Mouse (Mus musculus): ENCODE results near the gene Ccpg1os. TPM values are rescaled to one million over a fixed set of nuclear protein-coding genes. Genes with fewer than 3 reads are reported as not detected.

Ccpg1os gene
- polyA plus RNA-seq, 1 experiment from 2014 or later = 14.9 TPM

DNA sequence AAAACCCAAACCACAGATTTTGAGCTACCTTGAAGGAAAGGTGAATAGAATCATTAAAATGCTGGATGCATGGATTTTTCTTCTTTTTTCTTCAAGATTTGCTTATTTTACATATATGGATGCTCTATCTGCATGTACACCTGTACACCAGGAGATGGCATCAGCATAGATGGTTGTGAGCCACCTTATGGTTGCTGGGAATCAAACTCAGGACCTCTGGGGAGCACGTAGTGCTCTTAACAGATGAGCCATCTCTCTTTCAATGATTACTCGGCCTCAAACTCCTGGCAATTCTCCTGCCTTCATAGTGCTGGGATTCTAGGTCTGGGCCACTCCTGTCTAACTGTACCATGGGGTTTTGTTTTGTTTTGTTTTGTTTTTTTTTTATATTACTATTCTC, 2.1 kb downstream of the Ccpg1os start:
- 51% methylated on average over 2 of the region's 2 CpGs for WGBS
- H3K9ac ChIP-seq = no peak overlapping the region
- no peaks in the 10 kb centered on the region for H3K27me3 ChIP-seq (replicated peaks)
- H3K4me3 ChIP-seq = no peak overlapping the region
- no peak overlapping the region for H3K27ac ChIP-seq (ENCODE audit: poor library complexity, severe bottlenecking)
- no peak overlapping the region for H3K4me2 ChIP-seq
- H3K36me3 ChIP-seq = no peaks in the 10 kb centered on the region
- no peaks in the 10 kb centered on the region for H3K9me3 ChIP-seq (replicated peaks)
- no peak for ATAC-seq (ENCODE audit: insufficient number of reproducible peaks, low FRiP score)
- H3K4me1 ChIP-seq (replicated peaks) = peaks cover 6% of the 10 kb centered on the region

DNA sequence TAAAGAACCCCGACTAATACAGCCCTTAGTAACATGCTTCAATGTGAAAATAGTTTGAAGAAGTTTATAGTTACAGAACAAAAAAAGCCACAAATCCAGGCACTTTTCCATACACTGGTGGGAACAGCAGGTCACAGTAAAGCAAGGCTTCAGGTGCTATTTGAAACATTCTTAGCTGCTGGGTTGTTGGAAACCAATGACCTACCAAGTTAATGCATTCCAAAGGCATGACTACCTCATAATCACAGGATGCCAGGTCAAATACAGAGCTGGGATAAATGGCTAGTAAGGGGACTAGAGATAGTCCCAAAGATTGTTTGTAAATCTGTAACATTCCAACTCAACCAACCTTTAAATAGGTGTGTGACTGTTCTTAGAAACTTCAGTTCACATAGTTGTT, 9.9 kb downstream of the Ccpg1os start:
- Histone ChIP-seq H3K4me1 (replicated peaks) (no peaks in the 10 kb centered on the region), H3K9me3 (replicated peaks) (no peaks in the 10 kb centered on the region), H3K36me3 (no peaks in the 10 kb centered on the region), H3K4me2 (no peak overlapping the region), H3K27ac (ENCODE audit: poor library complexity, severe bottlenecking) (no peak overlapping the region), H3K27me3 (replicated peaks) (no peaks in the 10 kb centered on the region), H3K4me3 (no peak overlapping the region), H3K9ac (no peak overlapping the region)
- no peak for ATAC-seq (ENCODE audit: insufficient number of reproducible peaks, low FRiP score)
- WGBS = 79% methylated on average over 1 of the region's 1 CpGs

DNA sequence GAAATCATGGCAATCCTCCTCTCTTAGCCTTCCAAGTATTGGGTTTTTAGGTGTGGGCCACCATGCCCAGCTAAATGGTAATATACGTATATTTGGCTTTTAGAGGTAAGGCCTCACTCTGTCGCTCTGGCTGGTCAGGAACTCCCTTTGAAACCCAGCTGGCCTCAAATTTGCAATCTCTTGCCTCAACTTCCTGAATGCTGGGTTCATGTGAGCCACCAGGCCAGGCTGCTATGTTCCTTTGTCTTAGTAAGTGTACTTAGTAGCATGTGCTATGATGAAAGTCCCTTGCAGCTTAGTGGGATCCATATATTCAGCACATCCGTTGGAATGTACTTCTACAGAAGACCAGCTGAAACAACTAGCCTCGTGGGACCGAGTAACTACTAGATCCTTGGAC, 10.4 kb downstream of the Ccpg1os start:
- H3K36me3 ChIP-seq = no peaks in the 10 kb centered on the region
- H3K4me1 ChIP-seq (replicated peaks) = no peaks in the 10 kb centered on the region
- H3K4me3 ChIP-seq = no peak overlapping the region
- 86% methylated on average over 5 of the region's 5 CpGs for WGBS
- no peaks in the 10 kb centered on the region for H3K9me3 ChIP-seq (replicated peaks)
- H3K9ac ChIP-seq = no peak overlapping the region
- no peaks in the 10 kb centered on the region for H3K27me3 ChIP-seq (replicated peaks)
- no peak overlapping the region for H3K27ac ChIP-seq (ENCODE audit: poor library complexity, severe bottlenecking)
- ATAC-seq (ENCODE audit: insufficient number of reproducible peaks, low FRiP score) = no peak
- H3K4me2 ChIP-seq = no peak overlapping the region

DNA sequence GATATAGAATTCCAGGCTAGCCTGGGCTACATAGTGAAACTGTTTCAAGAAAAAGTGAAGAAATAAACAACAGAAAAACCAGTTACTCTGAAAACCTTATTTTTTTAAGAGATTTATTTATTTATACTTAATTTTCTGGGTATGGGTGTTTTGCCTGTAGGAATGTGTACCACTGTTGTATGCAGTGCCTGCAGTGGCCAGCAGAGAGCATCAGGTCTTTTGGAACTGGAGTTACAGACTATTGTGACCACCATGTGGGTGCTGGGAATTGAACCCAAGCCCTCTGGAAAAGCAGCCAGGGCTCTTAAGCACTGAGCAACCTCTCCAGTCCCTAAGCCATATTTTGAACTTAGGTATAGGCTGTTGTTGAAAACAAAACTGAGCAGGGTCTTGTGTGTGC, 12.2 kb downstream of the Ccpg1os start:
- Histone ChIP-seq H3K9ac (no peak overlapping the region), H3K4me3 (no peak overlapping the region), H3K27ac (ENCODE audit: poor library complexity, severe bottlenecking) (no peak overlapping the region), H3K9me3 (replicated peaks) (no peaks in the 10 kb centered on the region), H3K36me3 (no peaks in the 10 kb centered on the region), H3K4me2 (no peak overlapping the region), H3K4me1 (replicated peaks) (no peaks in the 10 kb centered on the region), H3K27me3 (replicated peaks) (no peaks in the 10 kb centered on the region)
- ATAC-seq (ENCODE audit: insufficient number of reproducible peaks, low FRiP score) = no peak

DNA sequence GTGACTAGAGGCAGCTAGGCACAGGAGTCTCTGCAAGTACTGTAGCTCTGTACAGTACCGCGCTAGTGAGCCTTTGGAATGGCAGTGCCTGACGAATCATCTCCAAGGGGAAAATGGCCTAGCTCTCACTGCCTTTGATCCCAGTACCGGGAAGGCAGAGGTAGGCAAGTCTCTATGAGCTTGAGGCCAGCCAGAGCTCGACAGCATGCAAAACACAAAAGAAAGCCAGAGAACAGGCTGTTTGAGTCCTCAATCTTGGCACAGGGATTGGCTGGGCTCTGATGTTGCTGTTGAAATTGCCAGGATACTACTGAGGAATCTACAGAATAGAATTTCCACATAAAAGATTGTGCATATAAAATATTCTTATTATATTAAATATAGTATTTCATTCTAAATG, 12.7 kb downstream of the Ccpg1os start:
- Histone ChIP-seq H3K27me3 (replicated peaks) (no peaks in the 10 kb centered on the region), H3K9ac (no peak overlapping the region), H3K36me3 (no peaks in the 10 kb centered on the region), H3K4me2 (no peak overlapping the region), H3K9me3 (replicated peaks) (no peaks in the 10 kb centered on the region), H3K4me3 (no peak overlapping the region), H3K27ac (ENCODE audit: poor library complexity, severe bottlenecking) (no peak overlapping the region), H3K4me1 (replicated peaks) (no peaks in the 10 kb centered on the region)
- 82% methylated on average over 5 of the region's 5 CpGs for WGBS
- no peak for ATAC-seq (ENCODE audit: insufficient number of reproducible peaks, low FRiP score)

DNA sequence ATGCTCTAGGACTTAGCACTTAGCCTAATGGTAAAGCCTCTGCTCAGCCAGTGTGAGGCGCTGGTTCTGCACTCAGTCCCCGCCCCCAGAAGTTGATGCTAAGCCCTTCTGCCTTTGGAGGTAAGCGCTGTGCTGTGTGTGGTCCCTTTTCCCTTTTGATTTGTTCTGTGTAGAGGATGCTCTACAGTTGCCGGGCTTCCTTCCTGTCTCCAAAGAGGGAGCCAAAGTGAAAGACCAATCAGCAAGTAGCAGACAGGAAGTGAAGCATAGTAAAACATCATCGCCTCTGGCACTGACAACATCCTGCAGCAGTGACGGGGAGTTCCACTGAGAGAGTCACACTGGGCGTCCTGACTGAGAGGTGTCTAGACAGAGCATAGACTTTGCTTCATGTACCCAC, 15.3 kb downstream of the Ccpg1os start:
- no peaks in the 10 kb centered on the region for H3K36me3 ChIP-seq
- ATAC-seq (ENCODE audit: insufficient number of reproducible peaks, low FRiP score) = no peak
- no peaks in the 10 kb centered on the region for H3K4me1 ChIP-seq (replicated peaks)
- no peak overlapping the region for H3K4me3 ChIP-seq
- WGBS = 57% methylated on average over 7 of the region's 7 CpGs
- H3K27ac ChIP-seq (ENCODE audit: poor library complexity, severe bottlenecking) = no peak overlapping the region
- no peaks in the 10 kb centered on the region for H3K27me3 ChIP-seq (replicated peaks)
- H3K9me3 ChIP-seq (replicated peaks) = no peaks in the 10 kb centered on the region
- no peak overlapping the region for H3K4me2 ChIP-seq
- no peak overlapping the region for H3K9ac ChIP-seq

DNA sequence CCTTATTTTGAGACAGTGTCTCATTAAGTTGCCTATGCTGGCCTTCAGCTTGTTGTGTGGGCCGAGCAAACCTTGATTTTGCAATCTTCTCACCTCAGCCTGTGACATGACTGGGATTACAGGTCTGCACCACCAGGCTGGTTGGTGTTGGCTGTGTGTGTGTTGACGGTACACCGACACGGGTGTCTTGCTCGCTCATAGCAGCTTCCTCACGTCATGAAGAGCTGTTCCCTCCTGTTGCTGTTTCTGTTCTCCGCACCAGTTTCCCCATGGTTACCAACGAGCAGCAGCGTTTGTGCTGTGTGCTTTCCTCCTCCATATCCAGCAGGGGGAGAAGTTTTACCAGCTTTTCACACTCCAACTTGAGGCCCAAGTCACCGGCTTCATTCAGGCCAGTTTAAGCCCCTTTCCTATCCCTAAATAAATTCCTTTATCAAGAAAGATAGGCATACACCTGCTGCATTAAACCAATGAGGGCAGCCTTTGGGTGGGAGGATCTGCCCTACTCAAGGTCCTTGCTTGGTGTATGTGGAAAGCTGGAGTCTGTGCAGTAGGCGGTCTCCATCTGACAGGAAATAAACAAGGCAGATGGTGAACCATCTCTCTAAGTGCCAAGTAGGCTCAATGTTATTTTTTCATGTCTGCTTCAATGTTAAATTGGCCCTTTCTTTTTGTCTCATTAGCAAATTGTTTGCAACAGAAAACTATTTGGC, 16.7 kb downstream of the Ccpg1os start:
- Histone ChIP-seq H3K4me2 (peak overlapping the region; percentile 34; the same call in 1 of the 2 replicates), H3K4me3 (no peak overlapping the region), H3K9ac (no peak overlapping the region), H3K36me3 (no peaks in the 10 kb centered on the region), H3K27ac (ENCODE audit: poor library complexity, severe bottlenecking) (no peak overlapping the region), H3K4me1 (replicated peaks) (no peaks in the 10 kb centered on the region), H3K9me3 (replicated peaks) (no peaks in the 10 kb centered on the region), H3K27me3 (replicated peaks) (no peaks in the 10 kb centered on the region)
- 29% methylated on average over 11 of the region's 11 CpGs for WGBS
- ATAC-seq (ENCODE audit: insufficient number of reproducible peaks, low FRiP score) = no peak; the same call in 1 of the 2 replicates

DNA sequence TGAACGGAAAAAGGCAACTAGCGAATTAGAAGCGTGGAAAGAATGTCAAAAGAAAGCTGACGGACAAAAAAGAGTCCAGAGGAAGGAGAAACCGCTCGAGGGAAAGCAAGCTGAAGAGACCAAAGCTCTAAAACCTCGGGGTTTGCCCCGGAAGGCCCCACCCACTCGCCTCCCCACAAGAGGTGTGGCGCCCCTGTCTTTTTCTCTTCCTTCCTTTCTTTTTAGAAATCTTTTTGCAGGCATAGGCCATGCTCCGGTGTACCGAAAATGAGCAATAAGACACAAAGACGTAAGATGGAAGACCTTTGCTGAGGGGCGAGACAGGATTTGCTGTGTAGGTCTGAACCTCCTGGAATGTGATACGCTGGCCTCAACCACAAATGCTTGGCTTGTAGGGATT, 23.2 kb downstream of the Ccpg1os start:
- Histone ChIP-seq H3K4me1 (replicated peaks) (peaks cover 5% of the 10 kb centered on the region; the same call in 1 of the 2 replicates), H3K36me3 (no peaks in the 10 kb centered on the region), H3K9me3 (replicated peaks) (no peaks in the 10 kb centered on the region), H3K4me2 (no peak overlapping the region), H3K27ac (ENCODE audit: poor library complexity, severe bottlenecking) (no peak overlapping the region), H3K4me3 (no peak overlapping the region), H3K9ac (no peak overlapping the region), H3K27me3 (replicated peaks) (no peaks in the 10 kb centered on the region)
- ATAC-seq (ENCODE audit: insufficient number of reproducible peaks, low FRiP score) = no peak
- 69% methylated on average over 15 of the region's 15 CpGs for WGBS

DNA sequence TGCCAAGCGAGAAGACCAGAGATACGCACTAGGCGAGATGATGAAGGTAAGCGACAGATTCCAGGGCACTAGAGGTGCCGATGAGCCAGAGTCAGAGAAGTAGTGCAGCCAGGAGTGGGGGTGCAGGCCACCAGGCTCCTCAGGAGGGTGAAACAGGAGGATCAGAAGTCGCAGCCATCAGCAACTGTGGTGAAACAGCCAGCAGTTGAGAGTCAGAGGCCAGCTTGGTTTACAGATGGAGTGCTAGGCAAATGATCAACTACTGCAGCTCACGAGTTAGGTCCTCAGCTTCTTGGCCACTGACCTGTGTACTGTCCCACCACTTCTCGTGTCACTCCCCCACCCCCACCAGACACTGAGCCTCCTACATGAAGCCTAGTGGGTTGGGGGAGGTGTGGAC, 23.8 kb downstream of the Ccpg1os start:
- Histone ChIP-seq H3K27me3 (replicated peaks) (no peaks in the 10 kb centered on the region), H3K9ac (no peak overlapping the region), H3K36me3 (no peaks in the 10 kb centered on the region), H3K27ac (ENCODE audit: poor library complexity, severe bottlenecking) (no peak overlapping the region), H3K4me3 (no peak overlapping the region), H3K9me3 (replicated peaks) (no peaks in the 10 kb centered on the region), H3K4me1 (replicated peaks) (peaks cover 5% of the 10 kb centered on the region; the same call in 1 of the 2 replicates), H3K4me2 (no peak overlapping the region)
- no peak for ATAC-seq (ENCODE audit: insufficient number of reproducible peaks, low FRiP score)
- WGBS = 67% methylated on average over 8 of the region's 8 CpGs

DNA sequence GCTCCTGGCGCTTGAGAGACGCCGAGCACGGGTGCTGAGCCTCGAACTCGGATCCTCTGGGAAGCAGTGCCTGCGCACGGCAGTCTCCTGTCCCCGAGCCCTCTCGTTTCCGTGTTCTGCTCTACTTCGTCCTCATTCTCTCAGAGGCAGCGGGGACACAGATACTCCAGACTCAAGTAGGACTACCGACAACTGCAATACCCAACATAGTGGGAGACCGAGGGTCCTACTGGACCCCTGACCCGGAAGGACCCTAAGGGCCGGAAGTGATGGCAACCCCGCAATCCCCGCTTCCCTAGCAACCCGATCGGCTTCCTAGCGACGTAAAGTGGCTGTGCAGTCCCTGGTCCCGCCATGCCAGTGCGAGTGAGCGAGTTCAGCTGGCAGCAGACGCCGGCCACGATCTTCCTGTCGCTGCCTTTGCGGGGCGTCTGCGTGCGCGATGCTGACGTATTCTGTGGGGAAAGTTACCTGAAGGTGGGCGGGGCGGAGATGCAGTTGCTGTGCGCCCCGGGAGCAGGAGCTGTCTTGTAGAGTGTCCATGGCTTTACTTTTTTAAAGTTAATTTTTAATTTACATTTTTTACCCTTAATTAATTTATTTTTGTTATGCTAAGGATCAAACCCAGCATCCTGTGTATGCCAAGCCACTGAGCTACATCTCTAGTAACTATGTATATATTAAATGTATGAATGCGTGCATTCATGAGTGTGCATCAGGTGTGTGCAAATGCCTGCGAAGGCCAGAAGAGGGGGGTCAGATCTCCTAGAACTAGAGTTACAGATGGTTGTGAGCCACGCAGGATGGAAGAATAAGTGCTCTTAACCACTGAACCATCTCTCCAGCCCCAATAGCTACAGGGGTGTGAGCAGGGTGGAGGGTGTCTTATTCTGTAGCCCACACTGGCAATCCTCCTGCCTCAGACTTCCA, 26.4 kb downstream of the Ccpg1os start, which contains the start of the genes Dyx1c1 and Gm44503:
Gene Dyx1c1, plus strand, starts transcription at position 265 of the 930 bp plus-strand sequence.
Gene Gm44503, plus strand, starts transcription at position 332 of the 930 bp plus-strand sequence.
- peak within 1 kb of the TSS; percentile 77 for H3K4me3 ChIP-seq
- H3K4me2 ChIP-seq = peak within 1 kb of the TSS; percentile 80
- WGBS = 2% methylated on average over 43 of the region's 43 CpGs
- peak; percentile 75 for ATAC-seq (ENCODE audit: insufficient number of reproducible peaks, low FRiP score)
- H3K9ac ChIP-seq = peak within 1 kb of the TSS; percentile 75
- H3K27me3 ChIP-seq (replicated peaks) = no peaks in the 10 kb centered on the region
- no peaks in the 10 kb centered on the region for H3K36me3 ChIP-seq
- no peak within 1 kb of the TSS for H3K27ac ChIP-seq (ENCODE audit: poor library complexity, severe bottlenecking)
- H3K9me3 ChIP-seq (replicated peaks) = no peaks in the 10 kb centered on the region
- peaks cover 5% of the 10 kb centered on the region; the same call in 1 of the 2 replicates for H3K4me1 ChIP-seq (replicated peaks)

DNA sequence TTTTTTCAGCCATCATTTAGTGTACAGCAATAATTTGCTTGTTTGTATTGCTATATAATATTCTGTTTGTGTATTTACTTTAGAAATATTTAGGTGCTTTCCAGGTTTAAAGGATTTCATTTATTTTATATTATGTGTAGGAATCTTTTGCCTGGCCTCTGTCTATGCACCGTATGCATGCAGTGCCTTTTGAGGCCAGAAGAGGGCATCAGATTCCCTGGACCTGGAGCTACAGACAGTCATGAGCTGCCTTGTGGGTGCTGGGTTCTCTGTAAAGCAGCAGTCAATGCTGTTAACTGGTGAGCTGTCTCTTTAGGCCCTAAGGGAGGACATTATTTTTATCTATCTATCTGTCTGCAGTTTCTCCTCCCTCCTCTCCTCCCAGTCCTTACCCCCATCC, 29.6 kb downstream of the Ccpg1os start:
- 22% methylated on average over 1 of the region's 1 CpGs for WGBS

More for the DNA sequence above, 29.6 kb downstream of the Ccpg1os start:
- no peak overlapping the region for H3K27ac ChIP-seq (ENCODE audit: poor library complexity, severe bottlenecking)
- no peaks in the 10 kb centered on the region for H3K36me3 ChIP-seq
- H3K4me3 ChIP-seq = no peak overlapping the region
- peaks cover 5% of the 10 kb centered on the region; the same call in 1 of the 2 replicates for H3K4me1 ChIP-seq (replicated peaks)
- no peaks in the 10 kb centered on the region for H3K27me3 ChIP-seq (replicated peaks)
- no peak overlapping the region for H3K4me2 ChIP-seq
- no peak for ATAC-seq (ENCODE audit: insufficient number of reproducible peaks, low FRiP score)
- H3K9ac ChIP-seq = no peak overlapping the region
- H3K9me3 ChIP-seq (replicated peaks) = no peaks in the 10 kb centered on the region
